Mouse (Mus musculus) hindbrain, embryonic 15.5 days (tissue): ENCODE data around the gene Tbc1d1. TPM values are rescaled to one million over a fixed set of nuclear protein-coding genes. Genes with fewer than 3 reads are reported as not detected.
A peak's percentile ranks its signal among the peaks of the same experiment; 100 is the strongest.

Source experiments
- ATAC-seq: fragments of 200-750 bp; cut with Nextera tagmentation; 2 replicates; pipeline ENCODE4 v1.8.0; 2017; ENCODE audit warnings: low read depth, moderate number of reproducible peaks, moderate TSS enrichment; ENCODE audit not compliant: low FRiP score
- H3K27ac ChIP-seq: fragments of 300-500 bp; sonication (generic); replicated peaks from 2 replicates; pipeline ENCODE4 v1.5.1; 2015; ENCODE audit warnings: mild to moderate bottlenecking, inconsistent platforms
- H3K27me3 ChIP-seq: fragments of 300-500 bp; sonication (generic); 2 replicates; pipeline ENCODE4 v1.6.1; 2015; ENCODE audit warnings: control low read depth, inconsistent platforms
- H3K36me3 ChIP-seq: fragments of 300-500 bp; sonication (generic); 2 replicates; pipeline ENCODE4 v1.6.1; 2015; ENCODE audit warnings: control low read depth, inconsistent platforms
- H3K4me1 ChIP-seq: fragments of 300-500 bp; sonication (generic); replicated peaks from 2 replicates; pipeline ENCODE4 v1.6.1; 2015; ENCODE audit warnings: control low read depth, inconsistent platforms
- H3K4me2 ChIP-seq: fragments of 300-500 bp; sonication (generic); 2 replicates; pipeline ENCODE4 v1.6.1; 2015; ENCODE audit warnings: moderate library complexity, mild to moderate bottlenecking, inconsistent platforms
- H3K4me3 ChIP-seq: fragments of 300-500 bp; sonication (generic); 2 replicates; pipeline ENCODE4 v1.5.1; 2015; ENCODE audit warnings: mild to moderate bottlenecking, inconsistent platforms
- H3K9ac ChIP-seq: fragments of 300-500 bp; sonication (generic); 2 replicates; pipeline ENCODE4 v1.6.1; 2015; ENCODE audit warnings: inconsistent platforms
- H3K9me3 ChIP-seq: fragments of 300-500 bp; sonication (generic); 2 replicates; pipeline ENCODE4 v1.6.1; 2016; ENCODE audit warnings: control low read depth, inconsistent platforms
- WGBS: fragments of 180-500 bp; shearing (Covaris S2); methylation state at CpG from one replicate; pipeline ENCODE4 v1.1.7; 2015; 5-methylcytosine and 5-hydroxymethylcytosine counted together
- polyA plus RNA-seq: library from polyadenylated mRNA; unstranded; fragments of >200 nt; fragmentation: Nextera tagmentation; extraction: Ambion mirVana; gene quantifications from 2 replicates; pipeline ENCODE4 v1.2.1, GENCODE M21; 2015

The Tbc1d1 gene
- polyA plus RNA-seq, 1 experiment from 2014 or later = 10.5 TPM

DNA sequence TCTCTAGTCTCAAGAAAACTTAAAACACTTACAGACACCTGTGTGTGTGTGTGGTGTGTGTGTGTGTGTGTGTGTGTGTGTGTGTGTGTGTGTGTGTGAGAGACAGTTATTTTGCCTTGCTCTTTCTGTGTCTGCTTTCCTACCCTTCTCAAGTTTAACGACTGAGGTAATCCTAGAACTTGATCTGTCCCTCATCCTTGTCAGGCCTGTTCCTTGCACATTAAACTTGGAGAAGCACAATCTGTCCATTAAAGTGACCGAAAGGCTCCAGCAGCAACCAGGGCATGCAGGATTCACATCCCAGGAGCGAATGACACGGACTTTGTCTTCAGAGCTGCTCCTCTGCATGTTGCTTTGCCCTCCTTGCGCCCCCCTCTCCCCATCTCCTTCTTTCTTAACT lies 6.5 kb downstream of the Tbc1d1 start:
- no peak overlapping the region for H3K27ac ChIP-seq
- ATAC-seq = no peak
- H3K4me1 ChIP-seq = peaks cover 27% of the 10 kb centered on the region
- 84% methylated on average over 5 of the region's 5 CpGs for WGBS
- no peak overlapping the region for H3K4me3 ChIP-seq
- H3K9ac ChIP-seq = no peak overlapping the region
- H3K4me2 ChIP-seq = no peak overlapping the region
- H3K9me3 ChIP-seq = no peaks in the 10 kb centered on the region
- no peaks in the 10 kb centered on the region for H3K36me3 ChIP-seq
- peaks cover 27% of the 10 kb centered on the region for H3K27me3 ChIP-seq

DNA sequence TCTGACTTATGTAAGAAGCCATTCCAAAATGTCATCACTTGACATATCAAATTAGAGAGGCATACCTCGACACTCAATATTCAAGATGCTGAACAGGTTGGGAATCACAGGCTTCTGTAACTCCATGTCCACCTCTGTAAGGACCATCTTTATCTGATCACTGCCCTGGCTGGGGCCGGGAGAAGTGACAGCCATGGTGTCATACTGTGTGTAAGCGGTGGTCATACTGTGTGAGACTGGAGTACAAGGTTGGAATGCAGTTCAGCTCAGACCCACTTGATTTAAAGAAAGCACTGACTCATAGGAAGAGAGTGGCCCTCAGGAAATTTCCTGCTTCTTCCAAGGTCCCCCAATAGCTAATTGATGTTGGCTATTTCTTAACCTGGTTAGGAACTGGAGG lies 8.3 kb downstream of the Tbc1d1 start:
- no peak for ATAC-seq
- 95% methylated on average over 3 of the region's 3 CpGs for WGBS
- H3K27me3 ChIP-seq = peaks cover 15% of the 10 kb centered on the region

DNA sequence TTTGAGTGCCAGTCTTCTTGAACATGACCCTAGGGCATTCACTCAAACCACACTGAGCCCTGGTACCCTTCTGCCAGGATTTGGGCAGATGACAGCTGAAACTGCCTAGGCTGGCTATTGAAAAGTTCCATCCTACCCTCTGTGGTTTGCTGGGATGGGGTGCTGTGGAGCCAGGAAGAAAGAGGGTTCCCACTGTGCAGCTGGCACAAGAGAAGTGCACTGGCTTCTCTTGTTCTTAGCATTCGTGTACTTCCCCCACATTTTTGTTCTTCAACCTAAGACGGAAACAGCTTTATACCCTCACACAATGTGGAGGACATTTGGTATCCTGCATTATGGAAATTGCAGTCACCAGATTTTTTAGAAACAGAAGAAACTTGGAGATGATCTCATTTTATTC lies 9.7 kb downstream of the Tbc1d1 start:
- Histone ChIP-seq H3K9ac (no peak overlapping the region), H3K27me3 (peaks cover 14% of the 10 kb centered on the region), H3K4me1 (peaks cover 9% of the 10 kb centered on the region; the same call in 1 of the 2 replicates), H3K27ac (no peak overlapping the region), H3K36me3 (no peaks in the 10 kb centered on the region), H3K4me3 (no peak overlapping the region), H3K4me2 (no peak overlapping the region), H3K9me3 (no peaks in the 10 kb centered on the region)
- WGBS = 44% methylated on average over 2 of the region's 2 CpGs
- no peak for ATAC-seq

More for the DNA sequence above, 8.3 kb downstream of the Tbc1d1 start:
- H3K9ac ChIP-seq = no peak overlapping the region
- no peaks in the 10 kb centered on the region for H3K36me3 ChIP-seq
- H3K4me1 ChIP-seq = peaks cover 17% of the 10 kb centered on the region
- no peak overlapping the region for H3K4me3 ChIP-seq
- no peak overlapping the region for H3K27ac ChIP-seq
- H3K4me2 ChIP-seq = no peak overlapping the region
- no peaks in the 10 kb centered on the region for H3K9me3 ChIP-seq

DNA sequence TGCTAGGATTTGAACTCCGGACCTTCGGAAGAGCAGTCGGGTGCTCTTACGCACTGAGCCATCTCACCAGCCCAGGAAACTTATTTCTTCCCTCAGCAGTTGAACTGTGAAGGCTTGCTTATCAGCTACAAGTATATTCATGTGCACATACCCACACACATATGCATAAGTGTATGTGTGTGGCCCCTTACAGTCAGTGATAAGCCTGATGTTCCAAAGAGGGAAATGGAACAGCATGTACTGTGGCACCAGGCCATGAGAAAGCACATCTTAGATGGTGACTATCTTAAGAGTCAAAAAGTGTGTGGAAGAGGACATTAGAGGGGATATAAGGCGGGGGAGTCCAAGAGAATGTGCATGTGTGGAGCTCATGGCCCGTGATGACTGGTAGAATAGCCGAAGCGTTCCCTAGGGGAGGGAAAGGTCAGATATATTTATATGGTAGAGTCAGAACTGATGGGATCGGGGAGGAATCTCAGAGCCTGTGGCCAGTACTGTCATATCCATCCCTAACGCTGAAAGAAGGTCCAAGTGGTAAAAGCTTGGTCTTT lies 13.0 kb downstream of the Tbc1d1 start:
- Histone ChIP-seq H3K4me1 (no peaks in the 10 kb centered on the region), H3K27ac (no peak overlapping the region), H3K9ac (no peak overlapping the region), H3K36me3 (no peaks in the 10 kb centered on the region), H3K4me2 (no peak overlapping the region), H3K9me3 (no peaks in the 10 kb centered on the region), H3K4me3 (no peak overlapping the region), H3K27me3 (no peaks in the 10 kb centered on the region)
- 95% methylated on average over 10 of the region's 10 CpGs for WGBS
- no peak for ATAC-seq

DNA sequence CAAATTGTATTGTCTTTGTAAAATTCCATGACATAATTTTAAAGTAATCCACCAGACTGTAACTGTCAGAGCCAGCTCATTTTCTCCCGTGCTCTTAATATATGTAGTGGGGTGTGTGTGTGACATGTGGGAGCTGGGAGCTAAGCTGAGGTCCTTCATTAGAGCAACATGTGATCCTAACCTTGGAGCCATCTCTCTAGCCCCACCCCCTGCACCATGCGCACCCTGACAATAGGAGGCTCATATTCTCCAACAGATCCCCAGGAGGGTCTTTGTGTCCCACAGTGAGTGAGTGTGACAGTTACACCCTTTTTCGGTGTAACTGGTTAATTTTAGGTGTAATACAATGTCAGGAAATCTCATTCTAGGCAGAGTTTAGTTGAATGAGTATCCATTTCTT lies 16.8 kb downstream of the Tbc1d1 start:
- ATAC-seq = 0 out of 2 replicates have a peak, but pooled peaks have one; percentile 27
- no peaks in the 10 kb centered on the region for H3K36me3 ChIP-seq
- H3K27ac ChIP-seq = no peak overlapping the region
- WGBS = 58% methylated on average over 3 of the region's 3 CpGs
- H3K4me2 ChIP-seq = no peak overlapping the region
- no peak overlapping the region for H3K9ac ChIP-seq
- H3K4me3 ChIP-seq = no peak overlapping the region
- no peaks in the 10 kb centered on the region for H3K4me1 ChIP-seq
- H3K9me3 ChIP-seq = no peaks in the 10 kb centered on the region
- no peaks in the 10 kb centered on the region for H3K27me3 ChIP-seq

DNA sequence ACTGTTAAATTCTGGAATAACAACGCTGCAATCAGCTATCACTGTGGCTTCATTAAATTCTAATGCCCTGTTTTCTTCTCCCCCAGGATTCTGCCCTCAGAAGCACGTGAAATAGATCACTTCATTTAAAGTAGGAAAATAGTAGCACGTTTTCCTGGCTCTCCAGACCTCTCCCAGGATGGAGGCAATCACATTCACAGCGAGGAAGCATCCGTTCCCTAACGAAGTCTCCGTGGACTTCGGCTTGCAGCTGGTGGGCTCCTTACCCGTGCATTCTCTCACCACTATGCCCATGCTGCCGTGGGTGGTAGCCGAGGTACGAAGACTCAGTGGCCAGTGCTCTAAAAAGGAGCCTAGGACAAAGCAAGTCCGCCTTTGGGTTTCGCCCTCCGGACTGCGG lies 17.2 kb downstream of the Tbc1d1 start:
- no peak for ATAC-seq

DNA sequence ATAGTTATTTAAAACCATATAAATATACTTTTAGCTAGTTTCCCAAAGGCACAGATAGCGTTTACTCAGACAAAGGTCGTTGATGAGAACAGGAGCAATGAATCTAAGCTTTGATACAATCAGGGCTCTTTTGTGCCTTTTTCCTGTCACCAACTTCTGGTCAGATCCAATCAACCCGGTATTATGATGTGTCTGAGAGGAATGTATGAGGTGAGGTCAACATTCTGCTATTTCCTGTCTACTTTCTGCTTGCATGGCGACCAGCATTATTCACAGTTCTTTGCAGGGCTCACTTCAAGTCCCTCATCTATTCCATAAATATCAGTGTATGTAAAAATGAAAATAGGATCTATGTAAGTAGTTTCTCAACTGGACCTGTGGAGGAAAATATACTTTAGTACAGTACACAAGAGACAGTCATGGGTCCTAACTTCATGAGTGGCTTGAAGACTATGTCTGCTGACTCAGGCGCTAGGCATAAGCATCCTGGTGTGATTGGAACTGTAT lies 18.4 kb downstream of the Tbc1d1 start:
- Histone ChIP-seq H3K36me3 (no peaks in the 10 kb centered on the region), H3K9me3 (no peaks in the 10 kb centered on the region), H3K4me1 (no peaks in the 10 kb centered on the region), H3K4me2 (no peak overlapping the region), H3K9ac (no peak overlapping the region), H3K4me3 (no peak overlapping the region), H3K27me3 (no peaks in the 10 kb centered on the region), H3K27ac (no peak overlapping the region)
- 78% methylated on average over 5 of the region's 5 CpGs for WGBS
- ATAC-seq = no peak

More for the DNA sequence above, 17.2 kb downstream of the Tbc1d1 start:
- H3K9ac ChIP-seq = no peak overlapping the region
- H3K4me2 ChIP-seq = no peak overlapping the region
- H3K4me1 ChIP-seq = no peaks in the 10 kb centered on the region
- WGBS = 65% methylated on average over 16 of the region's 16 CpGs
- H3K27me3 ChIP-seq = no peaks in the 10 kb centered on the region
- no peak overlapping the region for H3K4me3 ChIP-seq
- no peak overlapping the region for H3K27ac ChIP-seq
- H3K36me3 ChIP-seq = no peaks in the 10 kb centered on the region
- no peaks in the 10 kb centered on the region for H3K9me3 ChIP-seq

DNA sequence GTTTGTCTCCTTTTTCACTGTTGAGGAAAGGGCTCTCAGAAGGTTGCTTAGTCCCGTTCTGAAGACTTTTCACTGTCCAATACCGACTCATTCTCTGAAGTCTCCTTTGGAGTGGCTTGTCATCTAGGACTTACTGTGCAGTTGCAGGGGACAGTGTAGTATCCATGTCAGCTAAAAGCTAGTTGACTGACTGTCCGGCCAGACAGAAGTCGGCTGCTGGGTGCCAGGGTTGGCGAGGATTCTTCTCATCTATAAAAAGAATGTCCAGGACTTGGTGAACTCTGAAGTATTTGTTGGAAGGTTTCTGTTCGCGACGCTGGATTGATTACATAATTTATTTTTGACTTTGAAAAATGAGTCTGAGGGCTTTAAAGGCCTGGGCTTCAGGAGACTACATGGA lies 24.4 kb downstream of the Tbc1d1 start:
- Histone ChIP-seq H3K4me3 (no peak overlapping the region), H3K4me2 (no peak overlapping the region), H3K9ac (no peak overlapping the region), H3K9me3 (no peaks in the 10 kb centered on the region), H3K27me3 (no peaks in the 10 kb centered on the region), H3K4me1 (0 out of 2 replicates have a peak, but pooled peaks cover 4% of the 10 kb centered on the region), H3K27ac (no peak overlapping the region), H3K36me3 (no peaks in the 10 kb centered on the region)
- no peak for ATAC-seq
- WGBS = 87% methylated on average over 8 of the region's 8 CpGs

DNA sequence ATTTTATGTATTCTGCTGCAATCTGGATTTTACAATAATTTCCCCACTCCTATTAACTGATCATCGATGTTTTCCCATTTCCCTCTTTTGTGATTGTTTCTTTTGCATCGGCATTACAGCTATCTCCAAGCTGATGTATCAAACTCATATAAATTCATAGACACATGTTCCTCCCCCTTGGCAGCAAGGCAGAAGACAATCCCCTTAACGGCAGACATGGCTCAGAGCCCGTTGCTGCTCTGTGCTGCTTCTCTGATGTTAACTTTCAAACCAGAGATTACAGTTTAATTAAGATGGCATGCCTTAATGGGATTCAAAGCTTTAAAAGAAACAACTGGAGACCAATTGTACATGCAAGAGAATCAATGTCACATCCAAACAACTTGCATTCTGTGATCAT lies 27.6 kb downstream of the Tbc1d1 start:
- 38% methylated on average over 4 of the region's 4 CpGs for WGBS
- no peaks in the 10 kb centered on the region for H3K9me3 ChIP-seq
- H3K9ac ChIP-seq = no peak overlapping the region
- no peaks in the 10 kb centered on the region for H3K36me3 ChIP-seq
- no peak for ATAC-seq
- H3K4me3 ChIP-seq = no peak overlapping the region
- no peak overlapping the region for H3K4me2 ChIP-seq
- no peak overlapping the region for H3K27ac ChIP-seq
- 0 out of 2 replicates have a peak, but pooled peaks cover 4% of the 10 kb centered on the region for H3K4me1 ChIP-seq
- H3K27me3 ChIP-seq = no peaks in the 10 kb centered on the region

DNA sequence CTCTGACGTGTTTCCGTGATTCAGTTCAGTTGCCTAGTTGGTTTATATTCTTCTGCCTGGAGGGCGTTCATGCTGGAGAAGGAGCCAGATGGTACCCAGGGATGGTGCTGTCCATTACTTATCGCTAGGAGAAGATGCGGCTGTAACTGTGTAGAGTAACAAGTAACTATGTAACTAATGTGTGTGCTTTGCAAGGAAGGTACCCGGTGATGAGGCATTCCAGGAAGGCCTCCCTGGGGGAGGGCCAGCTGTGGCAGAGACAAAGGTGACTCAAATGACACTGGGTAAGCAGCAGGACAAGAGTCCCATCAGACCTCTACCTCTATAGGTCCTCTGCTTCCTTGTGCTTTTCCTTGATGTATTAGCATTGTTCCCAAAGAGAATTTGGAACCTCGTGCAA lies 29.2 kb downstream of the Tbc1d1 start:
- Histone ChIP-seq H3K9me3 (no peaks in the 10 kb centered on the region), H3K9ac (no peak overlapping the region), H3K36me3 (no peaks in the 10 kb centered on the region), H3K4me1 (0 out of 2 replicates have a peak, but pooled peaks cover 4% of the 10 kb centered on the region), H3K4me2 (no peak overlapping the region), H3K4me3 (no peak overlapping the region), H3K27ac (no peak overlapping the region), H3K27me3 (no peaks in the 10 kb centered on the region)
- 51% methylated on average over 7 of the region's 7 CpGs for WGBS
- no peak for ATAC-seq

DNA sequence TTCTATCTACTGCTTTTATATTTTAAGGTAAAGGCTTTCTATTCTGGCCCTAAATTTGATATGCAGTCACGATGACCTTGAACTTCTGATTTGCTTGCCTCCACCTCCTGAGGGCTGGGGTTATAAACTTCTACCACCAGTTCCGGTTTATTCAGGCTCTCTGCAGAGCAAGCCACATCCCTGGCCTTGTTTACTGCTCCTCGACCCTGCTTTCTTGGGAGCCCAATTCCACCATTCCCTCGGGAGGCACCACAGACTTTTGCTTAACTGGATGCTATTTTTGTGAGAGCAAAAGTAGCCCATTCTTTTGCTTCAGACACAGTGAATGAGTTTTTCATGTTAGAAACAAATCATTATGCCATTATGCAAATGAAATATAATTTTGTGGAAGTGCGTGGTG lies 30.5 kb downstream of the Tbc1d1 start:
- H3K9me3 ChIP-seq = no peaks in the 10 kb centered on the region
- H3K4me3 ChIP-seq = no peak overlapping the region
- 80% methylated on average over 5 of the region's 5 CpGs for WGBS
- H3K9ac ChIP-seq = no peak overlapping the region
- ATAC-seq = no peak
- 0 out of 2 replicates have a peak, but pooled peaks cover 4% of the 10 kb centered on the region for H3K4me1 ChIP-seq
- no peak overlapping the region for H3K27ac ChIP-seq
- no peaks in the 10 kb centered on the region for H3K27me3 ChIP-seq
- no peak overlapping the region for H3K4me2 ChIP-seq
- H3K36me3 ChIP-seq = no peaks in the 10 kb centered on the region

DNA sequence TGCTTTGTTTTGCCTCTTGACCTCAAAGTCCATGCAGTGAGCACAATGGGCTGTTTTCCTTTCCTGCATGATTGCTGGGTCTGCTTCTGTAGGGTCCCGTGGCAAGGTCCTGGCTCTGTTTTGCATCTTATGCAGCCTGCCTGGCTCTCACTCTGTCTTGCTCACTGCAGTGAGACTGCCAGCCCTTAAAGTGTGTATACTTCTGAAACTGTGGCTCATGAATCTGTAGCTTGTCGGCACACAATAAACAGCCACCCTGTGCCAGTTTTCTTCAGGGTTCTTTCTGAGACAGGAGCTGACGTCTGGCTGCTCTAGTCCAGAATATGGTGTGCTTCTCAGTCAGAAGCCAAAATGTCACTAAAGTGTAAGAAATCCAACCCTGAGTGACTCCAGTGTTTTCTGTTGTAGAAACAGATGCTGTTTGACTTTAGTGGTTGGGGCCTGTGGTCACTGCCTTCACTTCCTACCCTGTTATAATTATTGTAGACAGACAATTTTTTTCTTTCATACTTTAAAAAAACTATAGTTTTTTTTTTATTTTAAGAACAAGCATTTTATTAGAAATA lies 32.1 kb downstream of the Tbc1d1 start:
- Histone ChIP-seq H3K4me2 (no peak overlapping the region), H3K9me3 (no peaks in the 10 kb centered on the region), H3K27me3 (no peaks in the 10 kb centered on the region), H3K4me3 (no peak overlapping the region), H3K4me1 (0 out of 2 replicates have a peak, but pooled peaks cover 4% of the 10 kb centered on the region), H3K36me3 (no peaks in the 10 kb centered on the region), H3K27ac (no peak overlapping the region), H3K9ac (no peak overlapping the region)
- WGBS = 37% methylated on average over 3 of the region's 3 CpGs
- 0 out of 2 replicates have a peak, but pooled peaks have one; percentile 30 for ATAC-seq
